Mouse (Mus musculus): ENCODE results near the gene Btg1-ps1. TPM values are rescaled to one million over a fixed set of nuclear protein-coding genes. Genes with fewer than 3 reads are reported as not detected.

The Btg1-ps1 gene
- not detected for polyA plus RNA-seq (2017; shearing (Covaris generic))

DNA sequence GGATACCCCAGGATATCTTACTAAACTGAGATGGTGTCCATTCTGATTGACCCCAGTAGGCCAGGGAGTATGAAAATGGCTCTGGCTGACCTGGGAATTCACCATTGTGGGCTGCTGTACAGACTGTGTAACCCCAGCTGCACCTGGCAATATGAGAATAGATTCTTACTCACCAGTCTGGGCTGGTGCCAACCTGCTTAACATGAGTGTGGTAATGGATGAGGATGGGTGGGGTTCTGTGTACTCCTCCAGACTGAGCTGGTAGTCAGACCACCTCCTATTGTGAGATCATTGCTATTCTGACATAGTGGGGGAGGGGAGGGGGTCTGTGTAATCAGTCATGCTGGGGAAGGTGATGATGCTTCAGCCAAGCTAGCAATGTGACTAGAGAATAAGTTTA is at the start of gene Btg1-ps1:
Gene Btg1-ps1 (minus strand): TSS at position 219 of the 400 bp plus-strand sequence.

DNA sequence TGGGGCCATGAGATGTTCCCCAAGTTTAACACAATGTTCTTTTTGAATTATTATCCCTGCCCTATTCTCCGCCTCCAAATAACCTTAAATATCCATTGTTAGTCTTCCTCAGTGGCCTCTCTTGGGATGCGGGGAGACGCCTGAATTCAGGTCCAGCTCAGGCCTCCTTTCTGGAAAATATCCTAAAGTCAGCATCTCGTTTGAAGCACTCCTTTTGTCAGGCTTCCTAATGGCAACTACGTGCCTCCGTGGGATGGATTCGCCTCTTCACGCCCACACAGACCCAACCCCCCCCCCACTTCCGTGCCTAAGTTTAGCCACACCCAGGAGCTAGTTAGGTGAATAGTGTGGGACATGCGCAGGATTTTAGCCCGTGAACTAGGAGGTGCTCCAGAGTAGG is 47.6 kb upstream of the Btg1-ps1 start, which contains the start of gene Rhox10:
Gene Rhox10 (plus strand): TSS at position 301 of the 400 bp plus-strand sequence.

DNA sequence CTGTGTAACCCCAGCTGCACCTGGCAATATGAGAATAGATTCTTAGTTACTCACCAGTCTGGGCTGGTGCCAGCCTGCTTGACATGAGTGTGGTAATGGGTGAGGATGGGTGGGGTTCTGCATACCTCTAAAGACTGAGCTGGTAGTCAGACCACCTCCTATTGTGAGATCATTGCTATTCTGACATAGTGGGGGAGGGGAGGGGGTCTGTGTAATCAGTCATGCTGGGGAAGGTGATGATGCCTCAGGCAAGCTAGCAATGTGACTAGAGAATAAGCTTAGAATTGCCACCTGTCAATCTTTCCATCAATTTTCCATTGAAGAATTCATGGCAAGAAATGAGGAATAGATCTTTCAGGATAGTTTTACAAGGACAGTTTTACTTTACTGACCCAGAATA is 24.4 kb upstream of the Btg1-ps1 start, which contains the start of gene Btg1-ps2:
Gene Btg1-ps2 (minus strand): TSS at position 101 of the 400 bp plus-strand sequence.

Other genes with a start within 250 kb of the Btg1-ps1 start
- not detected for gene Rhox5, start 214.0 kb downstream of the Btg1-ps1 start, polyA plus RNA-seq (2017; shearing (Covaris generic))
- gene Rhox6, start 191.9 kb downstream of the Btg1-ps1 start, polyA plus RNA-seq (2017; shearing (Covaris generic)) = not detected
- gene Rhox7a, start 187.1 kb downstream of the Btg1-ps1 start, polyA plus RNA-seq (2017; shearing (Covaris generic)) = not detected
- not detected for gene Rhox8, start 139.9 kb downstream of the Btg1-ps1 start, polyA plus RNA-seq (2017; shearing (Covaris generic))
- not detected for gene Rhox7b, start 121.6 kb downstream of the Btg1-ps1 start, polyA plus RNA-seq (2017; shearing (Covaris generic))
- not detected for gene Rhox9, start 117.0 kb downstream of the Btg1-ps1 start, polyA plus RNA-seq (2017; shearing (Covaris generic))
- not detected for gene Btg1-ps2, start 24.3 kb upstream of the Btg1-ps1 start, polyA plus RNA-seq (2017; shearing (Covaris generic))
- not detected for gene Rhox10, start 47.7 kb upstream of the Btg1-ps1 start, polyA plus RNA-seq (2017; shearing (Covaris generic))
- not detected for gene Rhox11, start 66.3 kb upstream of the Btg1-ps1 start, polyA plus RNA-seq (2017; shearing (Covaris generic))
- gene Rhox12, start 92.1 kb upstream of the Btg1-ps1 start, polyA plus RNA-seq (2017; shearing (Covaris generic)) = not detected
- not detected for gene Rhox13, start 102.4 kb upstream of the Btg1-ps1 start, polyA plus RNA-seq (2017; shearing (Covaris generic))
- 1.3 TPM for gene Zbtb33, start 171.0 kb upstream of the Btg1-ps1 start, polyA plus RNA-seq (2017; shearing (Covaris generic))
- gene Tmem255a, start 233.6 kb upstream of the Btg1-ps1 start, polyA plus RNA-seq (2017; shearing (Covaris generic)) = 1.1 TPM